Comparison of ENCODE assay signal across 18 mouse cellular contexts in genomic region chr3:118875871-118876270, GRCm38 (mm10).
"Had no signal": no experiment of that assay in that cellular context is flagged by ENCODE, and none has a peak within 500 bp of the region (broad histone marks: within the 10 kb centered on the region; RNA-seq: fewer than 3 reads in every experiment).

No protein-coding gene starts in this region.

- H3K27me3 ChIP-seq: liver, embryonic 15.5 days; lung, embryonic 15.5 days; megakaryocyte, embryonic 14.5 days; neural tube, embryonic 12.5 days; stomach, embryonic 15.5 days had no signal

- DNase-seq: liver, postnatal 0 days; lung, adult 2 months; lung, postnatal 14 days; lung, postnatal 36 days; midbrain, embryonic 14.5 days; right cerebral cortex, postnatal 14 days; thymus, adult 2 months; thymus, postnatal 25 days; thymus, postnatal 4 days had no signal

- H3K27ac ChIP-seq: liver, embryonic 15.5 days; lung, embryonic 15.5 days; macrophage; neural tube, embryonic 12.5 days; stomach, embryonic 15.5 days; stomach, postnatal 0 days had no signal

- H3K9ac ChIP-seq: liver, embryonic 15.5 days; liver, postnatal 0 days; lung, embryonic 15.5 days; neural tube, embryonic 12.5 days; stomach, embryonic 15.5 days had no signal

- H3K4me2 ChIP-seq: liver, embryonic 15.5 days; lung, embryonic 15.5 days; midbrain, embryonic 11.5 days; neural tube, embryonic 12.5 days; stomach, embryonic 15.5 days had no signal

- H3K9me3 ChIP-seq: liver, embryonic 15.5 days; lung, embryonic 15.5 days; megakaryocyte, embryonic 14.5 days; neural tube, embryonic 12.5 days; stomach, embryonic 15.5 days had no signal

- ATAC-seq: liver, postnatal 0 days; lung, postnatal 0 days had no signal

- H3K4me1 ChIP-seq: liver, embryonic 15.5 days; lung, embryonic 15.5 days; megakaryocyte, embryonic 14.5 days; neural tube, embryonic 12.5 days; stomach, embryonic 15.5 days had no signal

- H3K36me3 ChIP-seq: liver, embryonic 15.5 days; lung, embryonic 15.5 days; neural tube, embryonic 12.5 days; stomach, embryonic 15.5 days had no signal

- H3K4me3 ChIP-seq: liver, embryonic 15.5 days; lung, embryonic 15.5 days; megakaryocyte, embryonic 14.5 days; neural tube, embryonic 12.5 days; stomach, embryonic 15.5 days had no signal
